Mouse (Mus musculus) layer of hippocampus, postnatal 25 days (tissue): ENCODE measurements around the gene Gm26566. TPM values are rescaled to one million over a fixed set of nuclear protein-coding genes. Genes with fewer than 3 reads are reported as not detected.

Source experiments
- total RNA-seq, 2 experiments: library from RNA; stranded (reverse); gene quantifications; 2 replicates each; pipeline ENCODE4 v1.2.3; 2021

Gene Gm26566
- total RNA-seq, 2 experiments from 2014 or later: 1.4 to 1.8 TPM

Other genes with a start within 250 kb of the Gm26566 start
- not detected for gene Ifnb1, start 199.0 kb upstream of the Gm26566 start, total RNA-seq
- gene Ifna15, start 163.6 kb upstream of the Gm26566 start, total RNA-seq: not detected
- gene Ifna14, start 150.0 kb upstream of the Gm26566 start, total RNA-seq: not detected
- gene Ifna9, start 129.4 kb upstream of the Gm26566 start, total RNA-seq: not detected
- gene Ifna12, start 118.4 kb upstream of the Gm26566 start, total RNA-seq: not detected
- not detected for gene C87499, start 87.4 kb upstream of the Gm26566 start, total RNA-seq
- not detected for gene Ifna13, start 77.3 kb upstream of the Gm26566 start, total RNA-seq
- not detected for gene Ifna16, start 44.9 kb upstream of the Gm26566 start, total RNA-seq
- gene Ifna2, start 37.9 kb upstream of the Gm26566 start, total RNA-seq: not detected
- not detected for gene Ifnab, start 30.4 kb upstream of the Gm26566 start, total RNA-seq
- 100 to 1,000 TPM; 105 to 109 TPM for gene Klhl9, start 660 bp downstream of the Gm26566 start, total RNA-seq
- gene Gm13271, start 33.1 kb downstream of the Gm26566 start, total RNA-seq: not detected
- gene Gm13283, start 38.3 kb downstream of the Gm26566 start, total RNA-seq: not detected
- not detected for gene Gm13290, start 52.0 kb downstream of the Gm26566 start, total RNA-seq
- not detected for gene Gm13289, start 55.1 kb downstream of the Gm26566 start, total RNA-seq
- not detected for gene Gm13272, start 58.0 kb downstream of the Gm26566 start, total RNA-seq
- not detected for gene Ifnz, start 60.3 kb downstream of the Gm26566 start, total RNA-seq
- not detected for gene Gm13276, start 63.9 kb downstream of the Gm26566 start, total RNA-seq
- gene Gm13277, start 66.8 kb downstream of the Gm26566 start, total RNA-seq: not detected
- gene Gm13278, start 69.7 kb downstream of the Gm26566 start, total RNA-seq: not detected
- gene Gm13275, start 72.7 kb downstream of the Gm26566 start, total RNA-seq: not detected
- not detected for gene Gm13279, start 75.6 kb downstream of the Gm26566 start, total RNA-seq
- not detected for gene Gm13285, start 77.9 kb downstream of the Gm26566 start, total RNA-seq
- not detected for gene Gm13287, start 81.4 kb downstream of the Gm26566 start, total RNA-seq
- gene Gm13288, start 83.7 kb downstream of the Gm26566 start, total RNA-seq: not detected
- gene Ifna7, start 94.4 kb downstream of the Gm26566 start, total RNA-seq: not detected
- gene Ifna11, start 98.2 kb downstream of the Gm26566 start, total RNA-seq: not detected
- not detected for gene Ifna6, start 105.6 kb downstream of the Gm26566 start, total RNA-seq
- gene Ifna5, start 113.7 kb downstream of the Gm26566 start, total RNA-seq: not detected
- gene Ifna4, start 120.1 kb downstream of the Gm26566 start, total RNA-seq: not detected
- gene Ifna1, start 128.3 kb downstream of the Gm26566 start, total RNA-seq: not detected
- gene Ifne, start 158.4 kb downstream of the Gm26566 start, total RNA-seq: not detected